Mouse (Mus musculus): ENCODE measurements around the gene Irak1bp1. TPM values are rescaled to one million over a fixed set of nuclear protein-coding genes. Genes with fewer than 3 reads are reported as not detected.

Gene Irak1bp1
- polyA plus RNA-seq, 1 experiment from 2014 or later: 26.7 TPM

- Histone ChIP-seq H3K27me3 (no peaks in the 10 kb centered on the region), H3K4me3 (no peak overlapping the region), H3K27ac (no peak overlapping the region), H3K9me3 (replicated peaks) (no peaks in the 10 kb centered on the region), H3K4me1 (no peaks in the 10 kb centered on the region), H3K36me3 (peaks cover 14% of the 10 kb centered on the region), H3K4me2 (replicated peaks) (no peak overlapping the region), H3K9ac (no peak overlapping the region)
- no peak for ATAC-seq (ENCODE audit: low FRiP score)
- WGBS: 91% methylated on average over 4 of the region's 4 CpGs
These were observed 13.3 kb downstream of the Irak1bp1 start for GRCm38 (mm10) chr9:82842671-82843070.

- H3K36me3 ChIP-seq: no peaks in the 10 kb centered on the region
- 60% methylated on average over 2 of the region's 2 CpGs for WGBS
- H3K9ac ChIP-seq: no peak overlapping the region
- no peak for ATAC-seq (ENCODE audit: low FRiP score)
- H3K4me1 ChIP-seq: peaks cover 3% of the 10 kb centered on the region; the same call in 1 of the 2 replicates
- H3K4me2 ChIP-seq (replicated peaks): no peak overlapping the region
- no peaks in the 10 kb centered on the region for H3K27me3 ChIP-seq
- H3K4me3 ChIP-seq: no peak overlapping the region
- H3K27ac ChIP-seq: no peak overlapping the region
- no peaks in the 10 kb centered on the region for H3K9me3 ChIP-seq (replicated peaks)
These were observed 24.7 kb downstream of the Irak1bp1 start for GRCm38 (mm10) chr9:82854040-82854439.

GRCm38 (mm10) chr9:82854973-82855614 is 25.8 kb downstream of the Irak1bp1 start:
- H3K4me2 ChIP-seq (replicated peaks): no peak overlapping the region
- no peak overlapping the region for H3K9ac ChIP-seq
- H3K4me3 ChIP-seq: no peak overlapping the region
- no peaks in the 10 kb centered on the region for H3K9me3 ChIP-seq (replicated peaks)
- no peak overlapping the region for H3K27ac ChIP-seq
- WGBS: 40% methylated on average over 3 of the region's 3 CpGs
- no peaks in the 10 kb centered on the region for H3K36me3 ChIP-seq
- no peaks in the 10 kb centered on the region for H3K27me3 ChIP-seq
- ATAC-seq (ENCODE audit: low FRiP score): no peak
- H3K4me1 ChIP-seq: peaks cover 3% of the 10 kb centered on the region; the same call in 1 of the 2 replicates

GRCm38 (mm10) chr9:82856241-82856640 is 26.9 kb downstream of the Irak1bp1 start:
- Histone ChIP-seq H3K27ac (no peak overlapping the region), H3K4me2 (replicated peaks) (no peak overlapping the region), H3K9me3 (replicated peaks) (no peaks in the 10 kb centered on the region), H3K4me1 (peaks cover 3% of the 10 kb centered on the region; the same call in 1 of the 2 replicates), H3K9ac (no peak overlapping the region), H3K36me3 (no peaks in the 10 kb centered on the region), H3K27me3 (no peaks in the 10 kb centered on the region), H3K4me3 (no peak overlapping the region)
- 86% methylated on average over 4 of the region's 4 CpGs for WGBS
- no peak for ATAC-seq (ENCODE audit: low FRiP score)

- ATAC-seq (ENCODE audit: low FRiP score): no peak
- H3K27ac ChIP-seq: no peak overlapping the region
- no peak overlapping the region for H3K4me2 ChIP-seq (replicated peaks)
- H3K9me3 ChIP-seq (replicated peaks): no peaks in the 10 kb centered on the region
- H3K36me3 ChIP-seq: no peaks in the 10 kb centered on the region
- no peak overlapping the region for H3K9ac ChIP-seq
- 94% methylated on average over 2 of the region's 2 CpGs for WGBS
- no peaks in the 10 kb centered on the region for H3K4me1 ChIP-seq
- no peaks in the 10 kb centered on the region for H3K27me3 ChIP-seq
- H3K4me3 ChIP-seq: no peak overlapping the region
These were observed 31.5 kb downstream of the Irak1bp1 start for GRCm38 (mm10) chr9:82860805-82861204.

- Histone ChIP-seq H3K4me2 (replicated peaks) (no peak overlapping the region), H3K27ac (no peak overlapping the region), H3K9me3 (replicated peaks) (no peaks in the 10 kb centered on the region), H3K36me3 (no peaks in the 10 kb centered on the region), H3K4me3 (no peak overlapping the region), H3K27me3 (no peaks in the 10 kb centered on the region), H3K4me1 (no peaks in the 10 kb centered on the region), H3K9ac (no peak overlapping the region)
- no peak for ATAC-seq (ENCODE audit: low FRiP score)
- 90% methylated on average over 4 of the region's 4 CpGs for WGBS
These were observed 32.0 kb downstream of the Irak1bp1 start for GRCm38 (mm10) chr9:82861316-82861715.

- no peaks in the 10 kb centered on the region for H3K9me3 ChIP-seq (replicated peaks)
- no peaks in the 10 kb centered on the region for H3K4me1 ChIP-seq
- H3K27me3 ChIP-seq: no peaks in the 10 kb centered on the region
- H3K27ac ChIP-seq: no peak overlapping the region
- H3K36me3 ChIP-seq: no peaks in the 10 kb centered on the region
- no peak overlapping the region for H3K4me3 ChIP-seq
- no peak for ATAC-seq (ENCODE audit: low FRiP score)
- H3K4me2 ChIP-seq (replicated peaks): no peak overlapping the region
- WGBS: 89% methylated on average over 3 of the region's 3 CpGs
- no peak overlapping the region for H3K9ac ChIP-seq
These were observed 32.6 kb downstream of the Irak1bp1 start for GRCm38 (mm10) chr9:82861775-82862430.

- H3K4me3 ChIP-seq: no peak overlapping the region
These were observed 36.8 kb downstream of the Irak1bp1 start for GRCm38 (mm10) chr9:82866121-82866520.

GRCm38 (mm10) chr9:82867698-82868097 is 38.4 kb downstream of the Irak1bp1 start:
- no peak for ATAC-seq (ENCODE audit: low FRiP score)
- no peaks in the 10 kb centered on the region for H3K27me3 ChIP-seq
- no peak overlapping the region for H3K4me3 ChIP-seq
- no peak overlapping the region for H3K27ac ChIP-seq
- H3K36me3 ChIP-seq: peaks cover 12% of the 10 kb centered on the region
- H3K4me1 ChIP-seq: no peaks in the 10 kb centered on the region
- H3K4me2 ChIP-seq (replicated peaks): no peak overlapping the region
- 81% methylated on average over 3 of the region's 3 CpGs for WGBS
- no peaks in the 10 kb centered on the region for H3K9me3 ChIP-seq (replicated peaks)
- H3K9ac ChIP-seq: no peak overlapping the region

More at GRCm38 (mm10) chr9:82866121-82866520, 36.8 kb downstream of the Irak1bp1 start:
- ATAC-seq (ENCODE audit: low FRiP score): no peak
- H3K4me1 ChIP-seq: no peaks in the 10 kb centered on the region
- peaks cover 3% of the 10 kb centered on the region for H3K36me3 ChIP-seq
- no peaks in the 10 kb centered on the region for H3K9me3 ChIP-seq (replicated peaks)
- H3K9ac ChIP-seq: no peak overlapping the region
- no peak overlapping the region for H3K4me2 ChIP-seq (replicated peaks)
- no peak overlapping the region for H3K27ac ChIP-seq
- no peaks in the 10 kb centered on the region for H3K27me3 ChIP-seq
- 85% methylated on average over 1 of the region's 1 CpGs for WGBS

GRCm38 (mm10) chr9:82877078-82877477 is 47.7 kb downstream of the Irak1bp1 start:
- no peak overlapping the region for H3K4me3 ChIP-seq
- no peak overlapping the region for H3K9ac ChIP-seq
- peaks cover 56% of the 10 kb centered on the region for H3K36me3 ChIP-seq
- H3K27ac ChIP-seq: no peak overlapping the region
- no peak overlapping the region for H3K4me2 ChIP-seq (replicated peaks)
- no peaks in the 10 kb centered on the region for H3K9me3 ChIP-seq (replicated peaks)
- ATAC-seq (ENCODE audit: low FRiP score): no peak
- H3K4me1 ChIP-seq: no peaks in the 10 kb centered on the region
- H3K27me3 ChIP-seq: no peaks in the 10 kb centered on the region
- WGBS: 98% methylated on average over 1 of the region's 1 CpGs

GRCm38 (mm10) chr9:82884177-82884576 is 54.8 kb downstream of the Irak1bp1 start:
- no peaks in the 10 kb centered on the region for H3K9me3 ChIP-seq (replicated peaks)
- H3K9ac ChIP-seq: no peak overlapping the region
- no peaks in the 10 kb centered on the region for H3K4me1 ChIP-seq
- H3K27me3 ChIP-seq: no peaks in the 10 kb centered on the region
- no peak for ATAC-seq (ENCODE audit: low FRiP score)
- H3K4me2 ChIP-seq (replicated peaks): no peak overlapping the region
- H3K27ac ChIP-seq: no peak overlapping the region
- H3K4me3 ChIP-seq: no peak overlapping the region
- peaks cover 56% of the 10 kb centered on the region for H3K36me3 ChIP-seq

GRCm38 (mm10) chr9:82888645-82889044 is 59.3 kb downstream of the Irak1bp1 start:
- ATAC-seq (ENCODE audit: low FRiP score): no peak
- Histone ChIP-seq H3K36me3 (peaks cover 47% of the 10 kb centered on the region), H3K4me2 (replicated peaks) (no peak overlapping the region)

More at GRCm38 (mm10) chr9:82888645-82889044, 59.3 kb downstream of the Irak1bp1 start:
- no peaks in the 10 kb centered on the region for H3K4me1 ChIP-seq
- no peak overlapping the region for H3K9ac ChIP-seq
- no peaks in the 10 kb centered on the region for H3K9me3 ChIP-seq (replicated peaks)
- no peak overlapping the region for H3K4me3 ChIP-seq
- no peak overlapping the region for H3K27ac ChIP-seq
- H3K27me3 ChIP-seq: no peaks in the 10 kb centered on the region

Data from hindbrain, embryonic 12.5 days (tissue).